In the genomic region with DNA sequence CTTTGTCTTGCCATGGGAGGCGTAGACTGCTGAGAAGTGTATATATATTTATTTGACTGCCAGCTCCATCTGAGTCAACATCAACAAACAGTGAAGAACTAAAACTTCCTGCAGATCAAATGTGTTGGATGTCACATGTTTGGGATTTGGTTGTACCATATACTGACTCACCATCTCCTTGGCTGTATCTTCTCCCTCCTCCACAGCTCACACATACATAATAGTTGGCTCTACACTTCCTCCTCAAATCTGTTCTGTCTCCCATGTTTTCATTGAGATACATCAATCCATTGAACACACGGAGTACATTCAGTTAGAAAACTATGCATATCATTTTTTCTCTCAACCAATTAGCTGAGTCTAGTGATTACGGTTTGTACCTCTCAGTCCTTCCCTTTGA, we compare ENCODE assay signal across 11 mouse cellular contexts.
"Had no signal": no experiment of that assay in that cellular context is flagged by ENCODE, and none has a peak within 500 bp of the region (broad histone marks: within the 10 kb centered on the region; RNA-seq: fewer than 3 reads in every experiment).

No protein-coding gene starts in this region.

- DNase-seq: kidney, adult 18-20 months; kidney, postnatal 25 days; liver, embryonic 13.5 days; lung, adult 2 months; lung, postnatal 14 days; lung, postnatal 4 days; midbrain, embryonic 14.5 days; right cerebral cortex, postnatal 14 days; spleen, adult 18-20 months; thymus, adult 18-20 months; thymus, postnatal 4 days had no signal
